ENCODE assay signal across 29 mouse cellular contexts in genomic region chr14:108035959-108036358, GRCm38 (mm10).
"Had no signal": no experiment of that assay in that cellular context is flagged by ENCODE, and none has a peak within 500 bp of the region (broad histone marks: within the 10 kb centered on the region; RNA-seq: fewer than 3 reads in every experiment).

No protein-coding gene starts in this region.

- H3K36me3 ChIP-seq: heart, embryonic 10.5 days; heart, embryonic 12.5 days; heart, embryonic 13.5 days; heart, embryonic 15.5 days; hindbrain, embryonic 10.5 days; hindbrain, embryonic 12.5 days; hindbrain, embryonic 13.5 days; hindbrain, embryonic 15.5 days; intestine, embryonic 15.5 days; kidney, embryonic 15.5 days had no signal

- H3K27me3 ChIP-seq: heart, embryonic 12.5 days; heart, embryonic 13.5 days; heart, embryonic 15.5 days; hindbrain, embryonic 12.5 days; hindbrain, embryonic 13.5 days; hindbrain, embryonic 15.5 days; intestine, embryonic 15.5 days; kidney, embryonic 15.5 days had no signal

- H3K4me2 ChIP-seq: heart, embryonic 11.5 days; heart, embryonic 12.5 days; heart, embryonic 13.5 days; heart, embryonic 15.5 days; hindbrain, embryonic 12.5 days; hindbrain, embryonic 13.5 days; hindbrain, embryonic 14.5 days; hindbrain, embryonic 15.5 days; intestine, embryonic 15.5 days; kidney, embryonic 15.5 days had no signal

- H3K4me3 ChIP-seq: heart, embryonic 10.5 days; heart, embryonic 12.5 days; heart, embryonic 13.5 days; heart, embryonic 15.5 days; hindbrain, embryonic 10.5 days; hindbrain, embryonic 12.5 days; hindbrain, embryonic 13.5 days; hindbrain, embryonic 15.5 days; intestine, embryonic 15.5 days; kidney, embryonic 15.5 days; layer of hippocampus, adult 2 months had no signal

- DNase-seq: heart, postnatal 10 days; heart, postnatal 14 days; heart, postnatal 36 days; heart, postnatal 4 days; kidney, adult 11 months; kidney, adult 18-20 months; kidney, adult 2 months; kidney, adult 8-10 months; kidney, adult 9 months; kidney, postnatal 10 days; kidney, postnatal 14 days; kidney, postnatal 25 days; kidney, postnatal 36 days; kidney, postnatal 4 days; layer of hippocampus, adult 9-11 months; layer of hippocampus, postnatal 36 days had no signal
